Mouse (Mus musculus): ENCODE results near the gene Rptor. TPM values are rescaled to one million over a fixed set of nuclear protein-coding genes. Genes with fewer than 3 reads are reported as not detected.

Gene Rptor
- polyA plus RNA-seq, 1 experiment, result 35.2 TPM

DNA sequence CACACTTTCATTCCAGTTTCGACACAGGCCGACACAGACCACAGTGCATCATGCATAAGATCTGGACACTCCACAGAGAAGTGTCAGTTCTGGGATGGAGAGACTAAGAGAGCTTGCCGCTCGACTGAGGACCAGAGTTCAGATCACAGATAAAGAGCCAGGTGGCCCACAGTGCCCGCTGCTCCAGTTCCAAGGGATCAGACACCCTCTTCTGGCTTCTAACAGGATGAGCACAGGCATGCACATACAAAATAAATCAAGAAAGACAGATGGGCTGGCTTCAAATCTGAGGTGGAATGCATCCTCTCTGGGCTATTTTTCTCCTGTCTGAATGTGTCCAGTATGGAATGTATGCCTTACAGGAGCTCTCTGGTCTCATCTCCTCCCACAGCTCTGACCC lies 324.1 kb downstream of the Rptor start:
- no peak overlapping the region for H3K4me3 ChIP-seq (ENCODE audit: insufficient read depth, low read length)
- TF ChIP-seq CTCF (IDR thresholded peaks at IDR 0.05; ENCODE audit: extremely low read depth, insufficient read depth, low read length) (no peak), POLR2A (IDR thresholded peaks at IDR 0.05; ENCODE audit: extremely low read depth, insufficient read depth, low read length) (no peak)
- H3K27ac ChIP-seq (ENCODE audit: insufficient read depth, low read length), result no peak overlapping the region
- 0 out of 2 replicates have a peak, but pooled peaks cover under 1% of the 10 kb centered on the region for H3K4me1 ChIP-seq (ENCODE audit: control insufficient read depth, insufficient read depth, low read length)

DNA sequence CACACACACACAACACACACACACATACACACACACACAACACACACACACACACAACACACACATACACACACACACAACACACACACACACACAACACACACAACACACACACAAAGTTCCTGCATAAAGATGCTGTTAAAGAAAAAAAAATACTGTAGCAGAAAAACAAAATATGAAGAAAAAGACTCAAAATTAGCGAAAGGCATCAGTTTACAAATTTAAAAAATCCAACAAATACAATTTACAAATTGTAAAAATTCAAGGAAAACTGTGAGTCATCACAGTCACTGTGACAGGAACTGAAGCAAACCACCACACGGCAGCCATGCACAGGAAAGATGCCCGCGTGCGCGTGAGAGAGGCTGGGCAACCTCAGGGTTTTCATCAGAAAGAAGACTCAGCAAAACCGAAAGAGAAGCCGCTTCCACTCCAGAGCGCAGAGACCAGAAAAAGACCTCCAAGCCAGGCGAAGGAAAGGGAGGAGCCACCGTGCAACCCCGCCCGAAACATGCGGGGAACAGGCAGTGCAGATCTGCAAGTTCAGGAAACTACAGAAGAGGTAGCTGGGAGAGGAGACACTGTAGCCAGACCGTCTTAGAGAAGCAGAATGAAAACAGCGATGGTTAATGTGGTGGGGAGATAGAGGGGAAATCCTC lies 325.4 kb downstream of the Rptor start:
- Histone ChIP-seq H3K4me1 (ENCODE audit: control insufficient read depth, insufficient read depth, low read length) (peaks cover 3% of the 10 kb centered on the region; the same call in 1 of the 2 replicates), H3K27ac (ENCODE audit: insufficient read depth, low read length) (no peak overlapping the region), H3K4me3 (ENCODE audit: insufficient read depth, low read length) (peak overlapping the region; percentile 31)
- TF ChIP-seq POLR2A (IDR thresholded peaks at IDR 0.05; ENCODE audit: extremely low read depth, insufficient read depth, low read length) (no peak), CTCF (IDR thresholded peaks at IDR 0.05; ENCODE audit: extremely low read depth, insufficient read depth, low read length) (no peak)

DNA sequence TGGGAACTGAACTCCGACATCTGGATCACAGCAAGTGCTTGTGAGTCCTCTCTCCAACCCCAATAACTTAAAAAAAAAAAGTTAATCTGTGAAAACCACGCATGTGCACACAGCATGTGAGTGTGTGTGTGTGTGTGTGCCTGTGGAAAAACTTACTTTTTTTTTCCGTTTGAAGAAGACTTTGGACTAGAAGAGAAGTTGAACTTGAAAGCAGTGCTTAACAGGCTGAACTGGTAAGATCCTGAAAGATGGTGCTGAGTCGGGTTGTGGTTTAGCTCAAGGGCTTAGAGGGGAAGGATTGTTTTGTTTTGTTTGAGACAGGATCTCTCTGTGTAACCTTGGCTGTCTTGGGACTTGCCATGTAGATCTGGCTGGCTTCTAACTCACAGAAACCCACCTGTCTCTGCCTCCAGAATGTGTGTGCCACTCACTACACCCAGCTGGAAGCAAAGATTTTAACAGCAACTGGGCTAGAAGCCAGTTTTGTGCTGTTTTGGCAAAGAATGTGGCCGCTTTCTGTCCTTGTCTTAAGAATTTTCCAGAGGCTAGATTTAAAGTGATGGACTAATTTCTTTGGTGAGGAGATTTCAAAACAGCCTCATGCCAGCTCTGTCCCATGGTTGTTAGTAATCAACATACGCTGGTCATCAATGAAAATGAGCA lies 327.0 kb downstream of the Rptor start:
- no peak for TF ChIP-seq POLR2A (IDR thresholded peaks at IDR 0.05; ENCODE audit: extremely low read depth, insufficient read depth, low read length)
- no peak for TF ChIP-seq CTCF (IDR thresholded peaks at IDR 0.05; ENCODE audit: extremely low read depth, insufficient read depth, low read length)
- no peak overlapping the region for H3K4me3 ChIP-seq (ENCODE audit: insufficient read depth, low read length)

DNA sequence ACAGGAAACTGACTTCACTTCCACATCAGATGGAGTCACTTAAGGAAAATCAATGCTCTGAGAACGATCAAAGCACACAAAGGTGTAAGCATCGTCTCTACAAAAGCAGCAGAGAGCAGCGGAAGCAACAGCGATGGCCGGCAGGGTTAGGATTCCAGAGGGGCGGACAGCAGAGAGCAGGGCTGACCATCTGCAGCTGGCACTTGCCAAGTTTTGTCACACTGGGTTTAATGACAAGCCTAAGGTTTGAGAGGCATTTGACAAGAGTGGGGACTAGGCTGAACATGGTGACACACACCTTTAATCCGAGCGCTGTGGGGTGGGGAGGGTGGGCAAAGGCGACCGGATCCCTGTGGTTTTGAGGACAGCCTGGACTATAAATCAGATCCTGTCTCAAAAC lies 329.1 kb downstream of the Rptor start:
- Histone ChIP-seq H3K27ac (ENCODE audit: insufficient read depth, low read length) (no peak overlapping the region), H3K4me1 (ENCODE audit: control insufficient read depth, insufficient read depth, low read length) (peaks cover 8% of the 10 kb centered on the region), H3K4me3 (ENCODE audit: insufficient read depth, low read length) (no peak overlapping the region)
- no peak for TF ChIP-seq CTCF (IDR thresholded peaks at IDR 0.05; ENCODE audit: extremely low read depth, insufficient read depth, low read length)
- no peak for TF ChIP-seq POLR2A (IDR thresholded peaks at IDR 0.05; ENCODE audit: extremely low read depth, insufficient read depth, low read length)

More for the DNA sequence above, 327.0 kb downstream of the Rptor start:
- Histone ChIP-seq H3K4me1 (ENCODE audit: control insufficient read depth, insufficient read depth, low read length) (peaks cover 5% of the 10 kb centered on the region; the same call in 1 of the 2 replicates), H3K27ac (ENCODE audit: insufficient read depth, low read length) (no peak overlapping the region)

DNA sequence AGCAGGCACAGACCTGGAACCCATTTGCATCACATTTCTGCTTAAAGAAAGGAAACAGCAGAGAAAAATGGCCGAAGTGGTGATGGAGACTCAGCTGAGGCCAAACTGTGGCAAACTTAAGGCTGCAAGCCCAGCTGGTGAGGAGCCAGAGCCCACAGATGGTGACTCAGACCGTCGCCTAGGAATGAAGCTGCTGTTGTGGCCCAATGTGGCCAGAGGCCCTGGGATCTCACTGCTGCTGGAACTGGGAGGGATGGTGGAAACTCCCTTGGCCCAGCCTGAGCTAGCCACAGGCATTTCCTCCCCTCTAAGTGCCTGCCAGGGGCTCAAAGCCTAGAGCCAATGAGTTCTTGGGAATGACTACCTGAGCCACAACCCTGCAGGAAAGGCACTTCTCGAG lies 330.4 kb downstream of the Rptor start:
- H3K27ac ChIP-seq (ENCODE audit: insufficient read depth, low read length), result no peak overlapping the region
- H3K4me1 ChIP-seq (ENCODE audit: control insufficient read depth, insufficient read depth, low read length), result peaks cover 9% of the 10 kb centered on the region
- H3K4me3 ChIP-seq (ENCODE audit: insufficient read depth, low read length), result no peak overlapping the region
- TF ChIP-seq POLR2A (IDR thresholded peaks at IDR 0.05; ENCODE audit: extremely low read depth, insufficient read depth, low read length), result no peak
- no peak for TF ChIP-seq CTCF (IDR thresholded peaks at IDR 0.05; ENCODE audit: extremely low read depth, insufficient read depth, low read length)

DNA sequence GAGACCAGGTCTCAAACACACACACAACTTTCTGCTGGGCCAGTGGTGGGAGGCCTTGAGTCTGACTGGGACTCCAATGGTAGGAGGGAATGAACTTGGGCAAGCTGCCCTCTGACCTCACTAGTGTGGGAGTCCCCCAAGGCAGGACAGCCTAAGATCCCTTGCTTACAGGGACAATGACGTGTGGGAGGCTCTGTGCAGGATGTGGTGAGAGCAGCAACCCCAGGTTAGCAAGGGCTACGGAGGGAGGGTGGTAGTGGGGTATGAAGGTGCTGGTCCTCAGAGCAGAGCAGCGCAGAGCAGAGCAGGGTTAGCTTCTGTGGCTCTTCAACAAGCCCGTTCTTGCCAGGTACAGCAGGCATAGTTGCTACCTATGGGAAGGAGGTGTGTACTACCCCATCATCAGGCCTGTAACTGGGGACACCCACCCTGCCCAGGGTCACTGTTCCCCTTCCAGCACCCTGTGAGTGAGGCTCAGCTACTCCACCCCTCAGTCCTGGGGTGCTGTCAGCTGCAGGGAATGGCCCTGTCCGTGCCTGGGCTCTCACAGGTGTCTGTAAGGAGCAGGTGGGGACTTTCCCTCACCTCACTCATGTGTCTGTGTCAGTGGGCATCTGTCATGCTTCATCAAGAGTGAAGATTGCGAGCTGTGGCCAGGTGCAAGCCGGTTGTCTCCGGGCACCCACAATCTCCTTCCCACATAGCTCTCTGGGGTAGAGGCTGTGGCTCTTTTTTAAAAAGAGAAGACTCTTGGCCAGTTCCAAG lies 331.3 kb downstream of the Rptor start:
- peaks cover 15% of the 10 kb centered on the region for H3K4me1 ChIP-seq (ENCODE audit: control insufficient read depth, insufficient read depth, low read length)
- TF ChIP-seq CTCF (IDR thresholded peaks at IDR 0.05; ENCODE audit: extremely low read depth, insufficient read depth, low read length) (no peak), POLR2A (IDR thresholded peaks at IDR 0.05; ENCODE audit: extremely low read depth, insufficient read depth, low read length) (no peak)
- no peak overlapping the region for H3K27ac ChIP-seq (ENCODE audit: insufficient read depth, low read length)
- H3K4me3 ChIP-seq (ENCODE audit: insufficient read depth, low read length), result no peak overlapping the region

DNA sequence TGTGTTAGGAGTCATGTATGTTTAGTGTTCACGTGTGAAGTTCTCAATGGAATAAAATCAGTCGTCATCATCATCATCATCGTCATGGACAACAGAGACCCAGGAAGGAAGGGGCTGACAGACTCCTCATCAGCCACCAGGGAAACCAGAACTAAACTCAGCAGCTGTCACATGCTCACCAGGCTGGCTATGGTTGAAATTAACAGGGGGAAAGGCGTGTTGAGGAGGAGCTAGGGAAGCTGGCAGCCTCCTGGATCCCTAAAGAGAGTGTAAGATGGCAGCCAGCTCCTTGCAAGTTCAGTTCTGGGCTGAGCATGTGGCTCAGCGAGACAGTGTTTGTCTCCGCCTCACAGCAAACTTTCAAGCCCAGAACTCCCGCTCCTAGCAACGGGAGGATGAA lies 332.1 kb downstream of the Rptor start:
- no peak for TF ChIP-seq CTCF (IDR thresholded peaks at IDR 0.05; ENCODE audit: extremely low read depth, insufficient read depth, low read length)
- TF ChIP-seq POLR2A (IDR thresholded peaks at IDR 0.05; ENCODE audit: extremely low read depth, insufficient read depth, low read length), result peak; percentile 39
- H3K27ac ChIP-seq (ENCODE audit: insufficient read depth, low read length), result no peak overlapping the region
- H3K4me3 ChIP-seq (ENCODE audit: insufficient read depth, low read length), result no peak overlapping the region
- peaks cover 19% of the 10 kb centered on the region for H3K4me1 ChIP-seq (ENCODE audit: control insufficient read depth, insufficient read depth, low read length)

DNA sequence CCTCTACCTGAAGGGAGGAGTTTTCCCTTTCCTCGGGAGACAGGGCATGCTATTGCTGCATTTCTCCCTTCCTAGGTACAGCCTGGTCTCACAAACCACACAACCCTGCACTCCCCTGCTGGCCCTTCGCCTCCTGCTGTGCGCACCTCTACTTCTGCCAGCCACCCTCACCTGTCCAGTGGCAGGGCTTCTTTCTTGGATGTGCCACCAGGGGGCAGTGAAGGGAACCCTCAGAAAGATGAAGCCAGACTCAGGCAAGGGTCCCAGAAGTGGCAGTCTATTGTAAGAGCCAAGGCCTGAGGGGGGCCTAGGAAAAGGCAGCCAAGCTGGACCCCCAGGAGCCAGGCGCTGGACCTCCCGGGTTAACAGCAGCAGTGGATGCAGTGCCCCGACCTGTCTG lies 332.8 kb downstream of the Rptor start:
- Histone ChIP-seq H3K4me3 (ENCODE audit: insufficient read depth, low read length) (no peak overlapping the region), H3K4me1 (ENCODE audit: control insufficient read depth, insufficient read depth, low read length) (peaks cover 19% of the 10 kb centered on the region), H3K27ac (ENCODE audit: insufficient read depth, low read length) (0 out of 2 replicates have a peak overlapping the region, but pooled peaks have one; percentile 22)
- TF ChIP-seq CTCF (IDR thresholded peaks at IDR 0.05; ENCODE audit: extremely low read depth, insufficient read depth, low read length) (peak; percentile 55), POLR2A (IDR thresholded peaks at IDR 0.05; ENCODE audit: extremely low read depth, insufficient read depth, low read length) (no peak)

DNA sequence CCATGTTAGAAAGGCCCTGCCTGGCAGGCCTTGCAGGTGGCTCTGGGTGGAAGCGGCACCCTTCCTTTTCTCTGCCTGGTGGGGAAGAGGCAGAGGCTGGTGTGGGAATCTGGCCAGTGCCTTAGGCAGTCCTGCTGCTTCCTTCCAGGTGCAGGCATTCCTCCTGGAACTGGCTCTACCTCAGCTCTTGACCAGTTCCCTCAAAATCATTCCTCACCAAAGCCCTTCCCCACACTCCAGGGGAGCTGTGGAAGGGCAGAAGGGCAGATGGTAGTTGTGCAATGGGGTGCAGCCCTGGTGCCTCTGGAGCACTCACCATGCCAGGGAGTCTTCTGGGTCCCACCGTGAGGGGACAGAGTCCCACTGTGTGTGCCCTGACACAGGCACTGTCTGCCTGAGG lies 333.8 kb downstream of the Rptor start:
- no peak overlapping the region for H3K4me3 ChIP-seq (ENCODE audit: insufficient read depth, low read length)
- TF ChIP-seq CTCF (IDR thresholded peaks at IDR 0.05; ENCODE audit: extremely low read depth, insufficient read depth, low read length), result no peak
- no peak for TF ChIP-seq POLR2A (IDR thresholded peaks at IDR 0.05; ENCODE audit: extremely low read depth, insufficient read depth, low read length)
- peak overlapping the region; percentile 79 for H3K27ac ChIP-seq (ENCODE audit: insufficient read depth, low read length)
- H3K4me1 ChIP-seq (ENCODE audit: control insufficient read depth, insufficient read depth, low read length), result peaks cover 21% of the 10 kb centered on the region
